Mouse (Mus musculus) limb, embryonic 14.5 days (tissue): ENCODE measurements around the gene Cadps. TPM values are rescaled to one million over a fixed set of nuclear protein-coding genes. Genes with fewer than 3 reads are reported as not detected.

Source experiments
- ATAC-seq: fragments of 200-750 bp; cut with Nextera tagmentation; 2 replicates; pipeline ENCODE4 v1.8.0; 2017; ENCODE audit warnings: low read depth, moderate number of reproducible peaks, moderate TSS enrichment; ENCODE audit not compliant: low FRiP score
- DNase-seq: peaks from one replicate; pipeline ENCODE4 v3.0.0-alpha.2; 2015; ENCODE audit warnings: low spot score
- H3K27ac ChIP-seq: fragments of 300-500 bp; sonication (generic); replicated peaks from 2 replicates; pipeline ENCODE4 v1.5.1; 2014; ENCODE audit warnings: low read depth, mild to moderate bottlenecking, low read length, moderate library complexity, mixed read lengths
- H3K27me3 ChIP-seq: fragments of 300-500 bp; sonication (generic); 2 replicates; pipeline ENCODE4 v1.6.1; 2014; ENCODE audit warnings: low read length, mixed read lengths; ENCODE audit not compliant: control insufficient read depth, insufficient read depth
- H3K36me3 ChIP-seq: fragments of 300-500 bp; sonication (generic); 2 replicates; pipeline ENCODE4 v1.6.1; 2014; ENCODE audit warnings: mild to moderate bottlenecking, low read length, moderate library complexity, mixed read lengths; ENCODE audit not compliant: control insufficient read depth, insufficient read depth
- H3K4me1 ChIP-seq: fragments of 300-500 bp; sonication (generic); 2 replicates; pipeline ENCODE4 v1.6.1; 2014; ENCODE audit warnings: antibody characterized with exemption, low read length, mixed read lengths; ENCODE audit not compliant: control insufficient read depth, insufficient read depth
- H3K4me2 ChIP-seq: fragments of 300-500 bp; sonication (generic); replicated peaks from 2 replicates; pipeline ENCODE4 v1.6.1; 2014; ENCODE audit warnings: low read depth, mild to moderate bottlenecking, low read length, moderate library complexity; ENCODE audit not compliant: severe bottlenecking
- H3K4me3 ChIP-seq: fragments of 300-500 bp; sonication (generic); replicated peaks from 2 replicates; pipeline ENCODE4 v1.5.1; 2014; ENCODE audit warnings: low read length
- H3K9ac ChIP-seq: fragments of 300-500 bp; sonication (generic); 2 replicates; pipeline ENCODE4 v1.6.1; 2014; ENCODE audit warnings: mild to moderate bottlenecking, low read depth, low read length, moderate library complexity; ENCODE audit not compliant: severe bottlenecking
- H3K9me3 ChIP-seq: fragments of 300-500 bp; sonication (generic); 2 replicates; pipeline ENCODE4 v1.6.1; 2016; ENCODE audit warnings: low read length; ENCODE audit not compliant: control insufficient read depth
- POLR2A ChIP-seq: fragments of 200-500 bp; IDR thresholded peaks from 2 replicates; pipeline ENCODE4 v1.8.0; 2012; ENCODE audit warnings: inconsistent platforms, mild to moderate bottlenecking, moderate library complexity, borderline replicate concordance; ENCODE audit not compliant: insufficient read depth, insufficient read length; ENCODE audit errors: extremely low read depth
- WGBS: fragments of 180-500 bp; shearing (Covaris S2); extraction: QIAGEN DNeasy Blood & Tissue Kit; methylation state at CpG from one replicate; pipeline ENCODE4 v1.1.7; 2014; 5-methylcytosine and 5-hydroxymethylcytosine counted together
- polyA plus RNA-seq, 2 experiments: library from polyadenylated mRNA; depleted of rRNA in 1 of 2; stranded (reverse) in 1 of 2; unstranded in 1 of 2; fragments of >200 nt; fragmentation: Nextera tagmentation in 1 of 2; extraction: Ambion mirVana in 1 of 2; gene quantifications; 2 replicates each; pipeline versions ENCODE4 v1.2.1 to v1.2.3; 2012 to 2014

The Cadps gene
- polyA plus RNA-seq, 2 experiments = 4.9 to 5.9 TPM

GRCm38 (mm10) chr14:12591829-12592228 lies 231.1 kb downstream of the Cadps start:
- H3K9me3 ChIP-seq = no peaks in the 10 kb centered on the region
- no peaks in the 10 kb centered on the region for H3K27me3 ChIP-seq
- no peaks in the 10 kb centered on the region for H3K4me1 ChIP-seq
- no peaks in the 10 kb centered on the region for H3K36me3 ChIP-seq
- no peak for TF ChIP-seq POLR2A
- DNase-seq = no peak
- no peak overlapping the region for H3K9ac ChIP-seq
- ATAC-seq = no peak
- no peak overlapping the region for H3K27ac ChIP-seq
- no peak overlapping the region for H3K4me3 ChIP-seq
- no peak overlapping the region for H3K4me2 ChIP-seq

GRCm38 (mm10) chr14:12583536-12583935 lies 239.3 kb downstream of the Cadps start:
- H3K9ac ChIP-seq = no peak overlapping the region
- H3K27ac ChIP-seq = no peak overlapping the region
- no peak for TF ChIP-seq POLR2A
- no peaks in the 10 kb centered on the region for H3K36me3 ChIP-seq
- H3K4me1 ChIP-seq = no peaks in the 10 kb centered on the region
- no peak overlapping the region for H3K4me2 ChIP-seq
- no peak overlapping the region for H3K4me3 ChIP-seq
- no peaks in the 10 kb centered on the region for H3K9me3 ChIP-seq
- DNase-seq (no peak), ATAC-seq (no peak)
- 84% methylated on average over 5 of the region's 5 CpGs for WGBS
- H3K27me3 ChIP-seq = no peaks in the 10 kb centered on the region

GRCm38 (mm10) chr14:12581657-12582056 lies 241.2 kb downstream of the Cadps start:
- no peaks in the 10 kb centered on the region for H3K9me3 ChIP-seq
- DNase-seq (no peak), ATAC-seq (no peak)
- no peak overlapping the region for H3K4me3 ChIP-seq
- no peak for TF ChIP-seq POLR2A
- no peaks in the 10 kb centered on the region for H3K36me3 ChIP-seq
- H3K27me3 ChIP-seq = no peaks in the 10 kb centered on the region
- WGBS = 71% methylated on average over 5 of the region's 5 CpGs
- H3K27ac ChIP-seq = no peak overlapping the region
- H3K9ac ChIP-seq = no peak overlapping the region
- H3K4me2 ChIP-seq = no peak overlapping the region
- H3K4me1 ChIP-seq = no peaks in the 10 kb centered on the region

GRCm38 (mm10) chr14:12580786-12581185 lies 242.1 kb downstream of the Cadps start:
- no peak overlapping the region for H3K4me3 ChIP-seq
- H3K36me3 ChIP-seq = no peaks in the 10 kb centered on the region
- H3K9ac ChIP-seq = no peak overlapping the region
- H3K4me1 ChIP-seq = no peaks in the 10 kb centered on the region
- no peak for TF ChIP-seq POLR2A
- H3K27me3 ChIP-seq = no peaks in the 10 kb centered on the region
- no peak overlapping the region for H3K27ac ChIP-seq
- ATAC-seq = no peak
- WGBS = 26% methylated on average over 7 of the region's 7 CpGs
- DNase-seq = no peak
- H3K9me3 ChIP-seq = no peaks in the 10 kb centered on the region
- no peak overlapping the region for H3K4me2 ChIP-seq

- Histone ChIP-seq H3K4me2 (no peak overlapping the region), H3K27me3 (no peaks in the 10 kb centered on the region), H3K27ac (no peak overlapping the region), H3K9ac (no peak overlapping the region), H3K9me3 (no peaks in the 10 kb centered on the region), H3K36me3 (no peaks in the 10 kb centered on the region), H3K4me1 (no peaks in the 10 kb centered on the region), H3K4me3 (no peak overlapping the region)
- WGBS = 77% methylated on average over 1 of the region's 1 CpGs
- ATAC-seq = no peak
- DNase-seq = no peak
- no peak for TF ChIP-seq POLR2A
Measured at GRCm38 (mm10) chr14:12578156-12578555, 244.7 kb downstream of the Cadps start.
